Mouse (Mus musculus) intestine, embryonic 16.5 days (tissue): ENCODE data around the gene Dhx9. TPM values are rescaled to one million over a fixed set of nuclear protein-coding genes. Genes with fewer than 3 reads are reported as not detected.

ENCODE experiments used
- polyA plus RNA-seq: library from polyadenylated mRNA; unstranded; fragments of >200 nt; fragmentation: Nextera tagmentation; extraction: Ambion mirVana; gene quantifications from 2 replicates; pipeline ENCODE4 v1.2.1, GENCODE M21; 2015

Gene Dhx9
- polyA plus RNA-seq, 1 experiment from 2014 or later = 18.1 TPM

Other genes with a start within 250 kb of the Dhx9 start
- gene Lamc1, start 154.9 kb downstream of the Dhx9 start, polyA plus RNA-seq = 37.1 and 44.0 TPM in 2 replicates
- gene Shcbp1l, start 62.5 kb downstream of the Dhx9 start, polyA plus RNA-seq = 0.06 TPM in 1 of 2 replicates, not detected in the other
- 174 and 289 TPM in 2 replicates for gene Npl, start 62.4 kb upstream of the Dhx9 start, polyA plus RNA-seq
- gene Rgs8, start 165.4 kb upstream of the Dhx9 start, polyA plus RNA-seq = 0.09 and 0.22 TPM in 2 replicates